Mouse (Mus musculus) heart, postnatal 0 days (tissue): ENCODE results near the gene Rbpms2. TPM values are rescaled to one million over a fixed set of nuclear protein-coding genes. Genes with fewer than 3 reads are reported as not detected.

Experiments used
- ATAC-seq: fragments of 200-750 bp; cut with Nextera tagmentation; 2 replicates; pipeline ENCODE4 v1.8.0; 2017; ENCODE audit warnings: low read depth, moderate number of reproducible peaks, moderate library complexity; ENCODE audit not compliant: insufficient read depth
- DNase-seq: peaks from one replicate; pipeline ENCODE4 v3.0.0-alpha.2; 2016; ENCODE audit warnings: low spot score
- H3K27ac ChIP-seq: fragments of 300-500 bp; sonication (generic); 2 replicates; pipeline ENCODE4 v1.5.1; 2014; ENCODE audit warnings: low read depth, mild to moderate bottlenecking
- H3K27me3 ChIP-seq: fragments of 300-500 bp; sonication (generic); 2 replicates; pipeline ENCODE4 v1.6.1; 2014; ENCODE audit warnings: low read length, mixed read lengths; ENCODE audit not compliant: control insufficient read depth, insufficient read depth
- H3K36me3 ChIP-seq: fragments of 300-500 bp; sonication (generic); replicated peaks from 2 replicates; pipeline ENCODE4 v1.6.1; 2014; ENCODE audit warnings: low read length, mixed read lengths; ENCODE audit not compliant: control insufficient read depth, insufficient read depth
- H3K4me1 ChIP-seq: fragments of 300-500 bp; sonication (generic); 2 replicates; pipeline ENCODE4 v1.6.1; 2014; ENCODE audit warnings: antibody characterized with exemption; ENCODE audit not compliant: control insufficient read depth, insufficient read depth
- H3K4me2 ChIP-seq: fragments of 300-500 bp; sonication (generic); 2 replicates; pipeline ENCODE4 v1.6.1; 2014; ENCODE audit warnings: low read depth, mild to moderate bottlenecking, low read length, moderate library complexity
- H3K4me3 ChIP-seq: fragments of 300-500 bp; sonication (generic); 2 replicates; pipeline ENCODE4 v1.5.1; 2014; ENCODE audit warnings: low read depth, low read length
- H3K9ac ChIP-seq: fragments of 300-500 bp; sonication (generic); replicated peaks from 2 replicates; pipeline ENCODE4 v1.6.1; 2014; ENCODE audit warnings: low read depth, low read length, mixed read lengths
- H3K9me3 ChIP-seq: fragments of 300-500 bp; sonication (generic); replicated peaks from 2 replicates; pipeline ENCODE4 v1.6.1; 2016; ENCODE audit warnings: low read length; ENCODE audit not compliant: control insufficient read depth
- CTCF ChIP-seq: IDR thresholded peaks from 2 replicates; pipeline ENCODE4 v1.5.1; 2016; ENCODE audit warnings: antibody characterized with exemption, control low read depth, low read depth
- EP300 ChIP-seq: IDR thresholded peaks from 2 replicates; pipeline ENCODE4 v1.6.1; 2016; ENCODE audit warnings: antibody characterized with exemption, low read depth
- WGBS: fragments of 180-500 bp; shearing (Covaris S2); extraction: QIAGEN DNeasy Blood & Tissue Kit; methylation state at CpG from one replicate; pipeline ENCODE4 v1.1.7; 2014; 5-methylcytosine and 5-hydroxymethylcytosine counted together
- polyA plus RNA-seq: library from polyadenylated mRNA; unstranded; fragments of >200 nt; fragmentation: Nextera tagmentation; extraction: Ambion mirVana; gene quantifications from 2 replicates; pipeline ENCODE4 v1.2.1, GENCODE M21; 2015
- total RNA-seq: library from RNA; depleted of rRNA; stranded (reverse); fragments of >200 nt; gene quantifications from 2 replicates; pipeline ENCODE4 v1.2.3, GENCODE M21; 2014; ENCODE audit warnings: low replicate concordance

Rbpms2 gene
- total and polyA plus RNA-seq, 2 experiments from 2014 or later: 94.5 to 117 TPM

DNA sequence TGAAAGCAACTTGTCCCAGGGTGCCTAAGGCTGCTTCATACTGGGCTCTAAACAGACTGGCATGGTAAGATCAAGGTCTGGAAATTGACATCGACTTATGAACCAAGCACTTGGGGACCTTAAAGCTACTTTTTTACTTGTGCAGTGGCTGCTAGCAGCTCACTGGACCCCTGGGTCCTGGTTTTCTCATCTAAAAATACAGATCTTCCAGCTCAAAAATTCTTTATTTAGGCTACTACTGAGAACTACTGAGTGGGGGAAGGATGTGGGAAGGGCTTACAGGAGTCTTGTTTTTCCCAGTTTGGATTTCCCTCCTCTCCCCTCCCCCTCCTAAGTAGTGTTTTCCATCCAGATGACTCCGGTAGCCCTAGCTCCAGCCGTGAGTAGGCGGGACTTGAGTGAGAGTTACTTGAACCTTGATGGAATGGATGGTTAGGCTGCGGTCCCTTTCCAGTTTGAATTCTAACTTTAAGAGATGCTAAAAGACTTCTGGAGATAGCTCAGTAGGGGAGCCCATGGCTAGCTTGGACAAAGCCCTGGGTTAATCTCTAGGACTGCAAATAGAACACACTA, 11.5 kb downstream of the Rbpms2 start:
- peak; percentile 45 for DNase-seq
- WGBS: 12% methylated on average over 5 of the region's 5 CpGs
- TF ChIP-seq EP300 (no peak), CTCF (no peak)
- Histone ChIP-seq H3K27me3 (no peaks in the 10 kb centered on the region), H3K27ac (peak overlapping the region; percentile 92), H3K9me3 (no peaks in the 10 kb centered on the region), H3K9ac (no peak overlapping the region), H3K4me2 (peak overlapping the region; percentile 35; the same call in 1 of the 2 replicates), H3K36me3 (no peaks in the 10 kb centered on the region), H3K4me1 (peaks cover 53% of the 10 kb centered on the region), H3K4me3 (0 out of 2 replicates have a peak overlapping the region, but pooled peaks have one; percentile 15)
- 0 out of 2 replicates have a peak, but pooled peaks have one; percentile 14 for ATAC-seq

GRCm38 (mm10) chr9:65641446-65642052, 12.1 kb downstream of the Rbpms2 start:
- no peak for ATAC-seq
- peak overlapping the region; percentile 21; the same call in 1 of the 2 replicates for H3K9ac ChIP-seq
- H3K27me3 ChIP-seq: no peaks in the 10 kb centered on the region
- peak overlapping the region; percentile 35 for H3K4me2 ChIP-seq
- 15% methylated on average over 12 of the region's 12 CpGs for WGBS
- DNase-seq: no peak
- no peak for TF ChIP-seq CTCF
- TF ChIP-seq EP300: no peak
- no peaks in the 10 kb centered on the region for H3K36me3 ChIP-seq
- peak overlapping the region; percentile 92 for H3K27ac ChIP-seq
- H3K4me3 ChIP-seq: 0 out of 2 replicates have a peak overlapping the region, but pooled peaks have one; percentile 15
- no peaks in the 10 kb centered on the region for H3K9me3 ChIP-seq
- peaks cover 60% of the 10 kb centered on the region for H3K4me1 ChIP-seq

DNA sequence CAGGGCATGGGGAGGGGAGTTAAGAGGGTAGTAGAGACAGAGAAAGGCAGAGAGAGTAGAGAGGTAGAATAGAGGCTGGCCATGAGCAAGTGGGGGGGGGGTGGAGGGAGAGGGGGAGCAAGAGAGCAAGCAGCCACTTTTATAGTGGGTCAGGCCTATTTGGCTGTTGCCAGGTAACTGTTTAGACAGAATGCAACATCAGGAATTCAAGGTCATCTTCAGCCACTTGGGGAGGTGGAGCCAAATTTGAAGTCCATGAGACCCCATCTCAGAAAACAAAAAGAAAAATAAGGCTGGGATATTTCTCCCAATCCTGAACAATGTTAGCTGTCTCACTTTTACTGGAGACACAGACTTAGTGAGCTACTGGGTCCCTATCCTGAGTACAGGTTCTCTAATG, 13.1 kb downstream of the Rbpms2 start:
- TF ChIP-seq CTCF (no peak), EP300 (no peak)
- H3K4me1 ChIP-seq: peaks cover 62% of the 10 kb centered on the region

GRCm38 (mm10) chr9:65644960-65645359, 15.5 kb downstream of the Rbpms2 start:
- 54% methylated on average over 4 of the region's 4 CpGs for WGBS
- no peaks in the 10 kb centered on the region for H3K36me3 ChIP-seq
- TF ChIP-seq EP300: no peak
- no peak for TF ChIP-seq CTCF
- DNase-seq (no peak), ATAC-seq (no peak)
- no peak overlapping the region for H3K4me2 ChIP-seq
- H3K9ac ChIP-seq: no peak overlapping the region
- H3K4me3 ChIP-seq: no peak overlapping the region
- H3K27ac ChIP-seq: peak overlapping the region; percentile 90
- no peaks in the 10 kb centered on the region for H3K27me3 ChIP-seq
- no peaks in the 10 kb centered on the region for H3K9me3 ChIP-seq
- peaks cover 67% of the 10 kb centered on the region for H3K4me1 ChIP-seq

More for the DNA sequence above, 13.1 kb downstream of the Rbpms2 start:
- no peak for ATAC-seq
- no peaks in the 10 kb centered on the region for H3K36me3 ChIP-seq
- H3K4me3 ChIP-seq: no peak overlapping the region
- no peak overlapping the region for H3K4me2 ChIP-seq
- H3K27me3 ChIP-seq: no peaks in the 10 kb centered on the region
- no peak overlapping the region for H3K9ac ChIP-seq
- no peak for DNase-seq
- peak overlapping the region; percentile 92 for H3K27ac ChIP-seq
- no peaks in the 10 kb centered on the region for H3K9me3 ChIP-seq

GRCm38 (mm10) chr9:65645984-65646383, 16.5 kb downstream of the Rbpms2 start:
- no peak for TF ChIP-seq EP300
- peak; percentile 42 for TF ChIP-seq CTCF
- WGBS: 6% methylated on average over 3 of the region's 3 CpGs
- H3K9me3 ChIP-seq: no peaks in the 10 kb centered on the region
- no peaks in the 10 kb centered on the region for H3K27me3 ChIP-seq
- peaks cover 65% of the 10 kb centered on the region for H3K4me1 ChIP-seq
- no peaks in the 10 kb centered on the region for H3K36me3 ChIP-seq
- H3K4me3 ChIP-seq: no peak overlapping the region
- peak overlapping the region; percentile 90 for H3K27ac ChIP-seq
- H3K4me2 ChIP-seq: peak overlapping the region; percentile 44
- peak; percentile 71 for ATAC-seq
- H3K9ac ChIP-seq: peak overlapping the region; percentile 44
- peak; percentile 76 for DNase-seq
